Mouse (Mus musculus) embryo, embryonic 9.5 days (tissue): ENCODE data around the gene Smyd2.

ENCODE experiments used
- DNase-seq: peaks from one replicate; pipeline ENCODE4 v3.0.0-alpha.2; 2017; ENCODE audit errors: extremely low spot score

The Smyd2 gene

DNA sequence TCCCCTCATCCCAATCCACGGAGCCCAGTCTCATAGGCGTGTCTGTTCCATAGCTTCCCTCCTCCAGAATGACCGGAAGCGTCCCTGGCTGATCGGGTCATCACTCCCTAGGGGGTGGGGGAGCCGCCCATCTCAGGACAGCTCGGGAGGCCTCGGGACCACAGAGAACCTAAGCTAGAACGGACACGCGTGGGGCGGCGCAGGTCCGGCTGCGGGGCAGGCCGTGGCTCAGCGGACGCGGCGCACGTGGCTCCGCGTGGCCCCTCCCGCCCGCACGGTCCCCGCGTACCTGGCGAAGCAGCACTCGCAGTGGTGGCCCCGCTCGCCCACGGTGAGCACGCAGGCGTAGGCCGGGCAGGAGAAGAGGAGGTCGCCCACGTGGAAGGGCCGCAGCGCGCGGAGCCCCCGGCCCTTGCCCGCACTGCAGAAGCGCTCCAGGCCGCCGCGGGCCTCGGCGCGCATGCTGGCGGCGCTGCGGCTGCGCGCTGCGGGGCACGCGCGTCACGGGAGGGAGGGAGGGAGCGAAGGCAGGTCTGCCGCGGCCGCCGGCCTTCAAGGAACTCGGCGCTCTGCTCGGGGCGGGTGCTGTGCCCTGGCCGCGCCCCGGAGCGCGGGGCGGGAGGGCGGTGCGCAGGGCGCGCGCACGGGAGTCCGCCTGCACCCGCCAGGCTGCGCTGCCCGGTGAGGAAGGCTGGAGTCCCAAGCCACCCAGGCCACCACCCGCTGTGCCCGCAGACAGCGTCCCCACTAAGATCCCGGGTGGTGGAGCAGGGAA lies at the start of gene Smyd2:
Smyd2 (minus strand) TSS at position 546 of the 775 bp plus-strand sequence.
- peak; percentile 79 for DNase-seq

DNA sequence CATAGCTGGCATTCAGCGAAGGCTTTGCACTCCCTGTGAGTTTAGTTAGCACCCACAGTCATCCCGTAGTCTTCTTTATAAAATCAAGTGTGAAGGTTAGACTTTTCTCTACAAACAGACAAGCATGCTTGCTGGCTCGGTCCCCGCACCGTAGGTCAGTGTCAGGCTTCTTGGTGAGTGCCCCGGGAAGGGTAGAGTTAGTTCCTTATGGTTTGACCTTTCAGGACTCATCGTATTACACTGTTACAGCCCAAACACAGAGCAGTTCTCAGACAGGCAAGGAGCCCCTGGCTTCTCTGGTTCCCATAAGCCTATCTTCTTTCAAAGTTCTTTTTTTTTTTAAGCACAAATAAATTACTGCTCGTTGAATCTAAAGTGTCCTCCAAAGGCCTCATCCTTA lies 48.2 kb upstream of the Smyd2 start:
- no peak for DNase-seq

DNA sequence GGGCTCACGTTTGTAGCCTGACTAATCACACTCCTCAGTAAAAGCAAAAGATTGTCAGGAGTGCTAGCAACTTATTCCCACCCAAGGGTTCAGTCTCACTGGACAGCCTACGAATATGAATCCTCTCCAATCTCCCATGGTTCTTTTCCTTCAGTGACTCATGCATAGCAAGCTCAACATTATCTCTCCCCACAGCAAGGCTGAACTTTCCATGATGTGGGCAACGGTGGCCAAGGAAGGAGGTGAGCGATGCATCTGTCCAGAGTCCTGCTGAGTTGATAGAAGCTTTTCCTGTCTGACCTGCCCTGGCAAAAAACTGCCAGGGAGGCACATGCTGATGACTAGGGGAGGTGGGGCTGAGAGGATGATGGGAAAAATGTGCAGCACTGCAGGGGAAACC lies 45.9 kb upstream of the Smyd2 start:
- DNase-seq: no peak

DNA sequence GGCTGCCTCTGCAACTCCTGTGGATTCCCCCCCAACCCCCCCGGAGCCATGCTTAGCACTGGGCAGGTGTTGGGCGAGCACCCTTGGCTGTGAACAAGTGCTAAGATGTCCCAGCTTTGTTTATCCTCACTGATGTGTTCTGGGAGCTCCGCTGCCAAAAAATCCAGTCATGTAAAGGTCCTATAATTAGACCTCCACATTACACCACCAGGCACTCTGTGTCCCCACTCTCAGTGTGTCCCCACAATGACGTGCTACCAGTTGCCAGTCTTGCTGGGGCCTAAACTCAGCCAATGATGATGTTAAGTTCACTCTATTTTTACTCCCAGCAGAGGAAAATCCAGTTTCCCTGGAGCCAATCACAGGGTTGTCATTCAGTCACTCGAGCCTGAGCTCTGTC lies 38.3 kb upstream of the Smyd2 start:
- DNase-seq: no peak

DNA sequence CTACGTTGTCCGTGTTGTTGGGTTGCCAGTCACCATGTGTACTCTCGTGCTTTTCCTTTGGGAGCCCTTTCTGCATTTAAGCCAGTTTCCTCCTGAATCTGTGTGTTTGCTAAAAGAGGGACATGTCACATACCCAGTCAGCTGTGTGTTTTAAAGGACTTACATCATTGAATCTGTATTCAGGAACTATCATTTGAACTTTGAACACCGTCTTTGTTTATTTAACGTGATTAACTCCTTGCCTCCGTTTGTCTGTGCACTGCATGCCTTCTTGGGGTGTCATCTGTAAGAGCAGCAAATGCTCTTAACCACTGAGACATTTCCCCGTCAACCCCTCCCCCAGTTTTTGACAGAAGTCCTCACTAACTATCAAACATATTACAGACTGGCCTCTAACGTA lies 37.6 kb upstream of the Smyd2 start:
- DNase-seq: no peak

DNA sequence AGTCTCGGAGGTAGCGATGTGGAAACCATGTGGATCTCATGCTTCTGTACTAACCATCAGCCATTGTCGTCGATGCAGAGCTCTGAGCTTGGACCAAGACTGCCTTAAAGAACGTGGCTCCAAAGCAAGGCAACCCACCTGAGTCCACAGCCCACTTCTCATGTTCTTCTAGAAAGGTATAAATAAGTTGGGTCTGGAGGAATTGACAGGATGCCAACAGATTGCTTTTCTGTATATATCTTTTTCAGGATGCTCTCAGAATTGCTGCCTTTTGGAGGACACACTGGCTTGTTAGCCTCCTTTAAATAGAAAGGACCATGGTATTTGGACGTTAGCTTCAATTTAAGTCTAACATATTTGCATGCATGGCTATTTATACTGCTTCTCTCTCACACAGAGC lies 29.7 kb upstream of the Smyd2 start:
- no peak for DNase-seq

DNA sequence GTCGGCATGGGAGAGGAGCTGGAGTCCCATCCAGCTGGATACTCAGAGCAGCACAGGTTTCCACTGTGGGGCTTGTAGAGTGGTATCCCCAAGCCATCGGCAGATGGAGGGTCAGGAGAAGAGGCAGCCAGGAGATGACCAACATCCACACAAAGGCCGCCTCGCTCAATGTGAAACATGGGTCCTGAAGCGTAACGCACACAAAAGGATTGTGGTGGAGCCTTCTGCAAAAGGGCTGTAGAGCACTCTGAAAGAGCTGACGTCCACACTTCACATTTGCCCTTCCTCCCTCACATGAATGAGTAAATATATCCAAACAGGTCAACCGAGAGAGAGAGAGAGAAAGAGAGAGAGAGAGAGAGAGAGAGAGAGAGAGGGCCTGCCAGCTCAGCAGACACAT lies 25.2 kb upstream of the Smyd2 start:
- DNase-seq: no peak

DNA sequence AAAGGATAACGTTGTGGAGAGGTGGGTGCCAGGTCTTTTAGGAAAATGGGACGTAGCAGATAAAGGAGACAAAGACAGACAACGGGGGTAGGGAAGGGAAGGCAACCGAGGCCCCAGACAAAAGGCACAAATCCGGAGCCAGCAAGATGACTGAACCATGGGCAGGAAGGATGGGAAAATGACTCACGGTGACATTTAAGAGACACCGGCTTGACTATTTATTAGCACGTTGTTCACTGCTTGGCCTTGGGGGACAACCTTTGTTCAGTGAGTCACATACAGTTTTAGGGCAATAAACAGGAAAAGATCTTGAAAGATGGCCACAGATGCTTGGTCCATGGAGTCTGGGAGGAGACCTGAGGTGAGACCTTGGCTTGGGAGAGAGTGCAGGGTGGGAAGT lies 24.0 kb upstream of the Smyd2 start:
- DNase-seq: no peak

DNA sequence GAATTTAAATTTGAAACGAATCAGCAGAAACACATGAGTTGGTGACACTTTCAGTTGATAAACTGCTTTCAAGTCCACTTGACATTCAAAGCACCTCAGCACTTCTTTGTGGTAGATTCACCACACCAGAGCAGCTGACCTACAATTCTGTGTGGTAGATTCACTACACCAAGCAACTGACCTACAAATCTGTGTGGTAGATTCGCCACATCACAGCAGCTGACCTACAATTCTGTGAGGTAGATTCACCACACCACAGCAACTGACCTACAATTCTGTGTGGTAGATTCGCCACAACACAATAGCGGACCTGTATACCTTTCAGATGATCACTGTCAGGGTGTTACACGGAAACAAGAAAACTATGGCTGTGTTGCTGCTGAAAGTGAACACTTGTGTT lies 19.6 kb upstream of the Smyd2 start:
- no peak for DNase-seq

DNA sequence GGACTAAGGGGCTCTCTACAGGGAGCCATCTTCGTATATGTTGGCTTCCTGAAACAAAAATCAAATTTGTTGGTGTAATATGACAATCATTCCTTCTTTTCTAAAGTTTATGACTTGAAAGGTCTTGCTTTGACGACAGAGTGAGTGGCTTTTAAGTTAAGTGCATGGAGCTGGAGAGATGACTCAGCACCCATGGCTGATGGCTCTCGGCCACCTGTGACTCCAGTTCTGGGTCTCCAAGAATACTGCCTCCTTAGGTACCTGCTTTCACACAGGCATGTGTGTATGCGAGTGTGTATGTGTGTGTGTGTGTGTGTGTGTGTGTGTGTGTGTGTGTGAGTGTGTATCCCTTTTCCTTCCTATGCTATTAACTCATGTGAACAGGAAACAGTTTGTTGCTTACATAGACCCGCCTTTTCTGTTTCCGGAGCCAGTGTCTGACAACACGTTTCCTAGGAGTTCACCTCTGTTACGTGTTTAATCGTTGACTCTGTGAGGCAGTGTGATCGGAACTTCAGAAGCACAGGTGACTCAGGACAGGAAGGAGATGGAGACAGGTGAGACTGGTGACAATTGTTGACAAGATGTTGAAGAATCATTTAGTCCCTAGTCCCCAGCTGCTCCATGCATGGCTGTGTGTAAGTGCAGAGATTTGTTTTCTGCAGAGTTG lies 14.4 kb upstream of the Smyd2 start:
- DNase-seq: no peak

DNA sequence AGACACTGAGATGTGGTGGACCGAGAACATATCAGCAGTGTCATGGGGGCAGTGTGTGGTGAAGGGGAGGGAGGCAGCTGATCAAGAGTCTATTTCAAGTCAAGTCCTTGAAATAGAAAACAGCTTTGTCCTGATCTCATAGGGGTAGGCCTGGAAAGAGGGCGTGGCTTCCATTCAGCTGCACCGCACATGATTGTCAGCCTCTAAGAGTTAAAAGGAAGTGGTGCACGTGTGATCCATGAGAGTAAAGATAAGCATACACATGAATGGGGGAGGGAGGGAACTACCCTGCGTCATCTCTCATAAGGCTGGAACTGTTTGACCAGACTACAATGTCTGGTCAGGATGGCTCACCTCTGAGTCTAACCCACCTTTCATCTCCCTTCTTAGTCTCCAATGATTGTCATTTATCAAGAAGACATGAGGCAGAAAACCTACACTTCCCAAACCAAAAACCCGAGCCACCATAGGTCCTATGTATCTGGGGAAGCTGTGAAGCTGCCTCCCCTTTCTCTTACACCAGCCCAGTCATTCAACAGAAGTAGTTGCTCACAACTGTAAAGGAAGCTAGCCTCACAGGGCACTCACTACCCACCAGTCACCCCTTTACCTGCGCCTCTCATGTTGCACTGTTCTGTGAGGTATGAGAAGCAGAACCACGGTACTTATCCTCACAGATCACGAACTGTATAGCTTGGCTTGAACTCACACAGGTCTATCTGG lies 11.5 kb upstream of the Smyd2 start:
- DNase-seq: no peak

DNA sequence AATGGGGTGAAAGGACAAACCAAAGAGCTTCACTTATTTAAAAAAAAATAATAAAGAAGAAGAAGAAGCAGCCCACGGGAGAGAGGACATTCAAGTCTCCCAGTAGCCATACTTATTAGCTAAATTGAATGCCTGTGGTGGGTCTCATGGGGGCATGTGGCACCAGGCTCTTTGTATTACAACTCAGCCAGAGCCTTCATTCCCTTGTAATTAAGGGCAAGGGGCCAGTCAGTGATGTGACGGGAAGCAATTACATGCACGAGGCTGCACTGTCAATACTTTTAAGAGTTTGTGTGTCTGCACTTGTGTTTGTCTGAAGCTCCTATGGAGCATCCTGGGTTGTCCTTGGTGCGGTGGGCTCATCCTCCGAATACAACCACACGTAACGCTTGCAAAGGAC lies 10.8 kb upstream of the Smyd2 start:
- no peak for DNase-seq

DNA sequence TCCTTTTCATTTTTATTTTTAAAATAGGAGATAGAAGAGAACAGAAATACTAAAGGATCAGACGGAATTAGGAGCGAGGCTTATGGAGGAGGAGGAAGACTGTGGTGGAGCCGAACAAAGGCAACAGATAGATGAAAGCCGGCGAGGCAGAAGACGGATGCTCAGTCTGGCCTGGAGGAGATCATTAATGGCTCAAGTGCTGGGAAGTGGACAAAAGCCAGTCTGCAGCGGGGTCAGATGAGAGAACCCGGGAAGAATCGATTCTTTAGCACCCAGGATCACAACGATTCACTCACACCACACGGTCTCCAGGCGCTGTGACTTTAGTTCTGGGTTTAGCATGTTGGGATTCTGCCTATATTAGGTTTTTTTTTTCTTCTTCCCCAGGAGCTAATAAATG lies 10.0 kb upstream of the Smyd2 start:
- no peak for DNase-seq

DNA sequence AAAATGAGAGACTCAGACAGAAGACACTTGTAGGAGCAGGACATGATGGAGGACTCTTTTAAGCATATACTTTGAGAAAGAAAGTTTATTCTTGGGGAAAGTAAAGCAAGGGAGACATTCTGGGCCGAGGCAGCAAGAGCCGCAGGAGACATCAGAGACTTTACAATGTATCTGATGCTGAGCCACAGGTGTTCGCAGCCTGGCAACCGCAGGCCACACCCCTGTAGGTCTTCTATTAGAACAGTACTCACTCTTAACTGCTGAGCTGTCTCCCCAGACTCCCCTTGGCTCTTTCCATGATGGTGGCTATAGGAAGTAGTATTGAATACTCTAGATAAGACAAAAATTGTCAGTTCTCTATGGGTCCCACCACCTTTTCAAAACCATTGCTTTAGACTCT lies 7.7 kb upstream of the Smyd2 start:
- no peak for DNase-seq

DNA sequence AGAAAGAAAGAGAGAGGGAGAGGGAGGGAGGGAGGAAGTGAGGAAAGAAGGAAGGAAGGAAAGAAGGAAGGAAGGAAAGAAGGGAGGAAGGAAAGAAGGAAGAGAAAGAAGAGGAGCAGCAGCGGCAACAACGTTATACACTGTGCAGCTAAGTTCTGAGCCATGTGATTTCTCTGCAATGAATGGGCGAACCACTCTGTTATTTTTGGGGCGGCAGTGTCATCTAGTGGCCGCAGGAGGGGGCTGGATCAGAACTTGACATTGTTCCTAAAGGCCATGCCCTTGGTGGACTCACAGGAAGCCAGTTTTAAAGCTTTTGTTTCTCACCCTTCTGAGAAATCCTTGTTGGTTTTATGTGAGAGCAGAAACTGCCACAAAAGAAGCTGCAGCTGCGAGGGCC lies 5.5 kb upstream of the Smyd2 start:
- DNase-seq: peak; percentile 68

DNA sequence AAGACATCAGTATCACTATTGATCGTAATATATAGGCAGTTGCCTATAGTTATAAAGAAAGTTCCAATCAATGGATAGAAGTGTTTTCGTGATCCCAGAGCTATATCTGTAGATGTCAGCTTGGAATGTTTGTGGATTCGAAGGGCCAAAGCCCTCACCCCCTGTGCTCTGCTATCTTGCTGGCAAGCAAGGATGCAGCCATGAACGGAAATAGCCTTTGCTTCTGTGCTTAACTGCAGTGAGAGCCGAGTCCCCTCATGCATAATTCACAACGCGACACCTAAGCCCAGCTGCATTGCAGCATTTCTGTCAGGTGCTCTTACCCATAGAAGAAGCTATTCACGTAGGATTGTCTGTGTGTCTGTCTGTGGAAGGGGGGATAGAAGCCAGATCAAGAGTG lies 4.1 kb upstream of the Smyd2 start:
- DNase-seq: no peak

DNA sequence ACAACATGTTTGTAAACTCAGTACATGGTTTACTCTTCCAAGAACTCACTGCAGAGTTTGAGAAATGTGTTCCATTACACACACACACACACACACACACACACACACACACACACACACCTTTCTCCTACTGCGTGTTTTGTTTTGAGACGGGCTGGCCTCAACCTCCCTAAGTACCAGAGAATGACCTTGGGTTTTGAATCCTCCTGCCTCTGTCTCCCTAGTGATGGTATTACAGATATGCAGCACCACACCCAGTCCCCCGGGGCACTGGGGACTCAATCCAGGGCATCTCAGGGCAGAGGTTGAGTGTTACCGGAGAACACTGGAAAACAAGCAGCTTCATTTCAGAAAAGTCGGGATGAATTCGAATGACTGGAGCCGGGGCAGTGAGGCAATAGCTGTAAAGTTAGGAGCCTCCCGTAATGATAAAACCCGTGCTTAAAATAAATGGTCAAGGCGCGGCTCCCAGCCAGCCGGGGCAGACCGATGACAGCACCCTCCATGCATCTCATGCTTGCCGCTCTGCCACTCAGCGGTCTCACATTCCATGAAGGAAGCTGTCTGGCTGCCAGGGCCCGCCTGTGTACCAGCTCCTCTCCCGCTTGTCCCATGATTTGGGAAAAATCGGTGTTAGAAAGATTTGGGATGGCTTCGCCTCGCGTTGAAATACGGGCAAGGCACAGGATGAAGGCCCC lies 1.9 kb upstream of the Smyd2 start:
- DNase-seq: no peak

DNA sequence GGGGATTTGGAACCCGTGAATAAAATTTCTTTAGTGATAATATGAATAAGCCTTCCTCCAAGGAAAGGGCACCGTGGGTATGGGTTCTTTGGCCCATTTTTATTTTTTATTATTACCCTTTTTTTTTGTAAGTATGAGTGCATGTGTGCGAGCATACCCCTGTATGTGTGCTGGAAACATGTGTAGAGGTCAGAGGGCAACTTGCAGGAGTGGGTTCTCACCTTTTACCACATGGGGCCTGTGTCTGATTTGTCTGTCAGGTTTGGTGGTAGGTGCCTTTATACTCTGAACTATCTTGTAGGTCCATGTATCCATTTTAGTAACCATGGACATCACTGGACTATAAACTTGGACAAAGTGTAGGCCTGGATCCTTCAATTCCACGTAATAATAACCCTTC lies 994 bp upstream of the Smyd2 start:
- no peak for DNase-seq

DNA sequence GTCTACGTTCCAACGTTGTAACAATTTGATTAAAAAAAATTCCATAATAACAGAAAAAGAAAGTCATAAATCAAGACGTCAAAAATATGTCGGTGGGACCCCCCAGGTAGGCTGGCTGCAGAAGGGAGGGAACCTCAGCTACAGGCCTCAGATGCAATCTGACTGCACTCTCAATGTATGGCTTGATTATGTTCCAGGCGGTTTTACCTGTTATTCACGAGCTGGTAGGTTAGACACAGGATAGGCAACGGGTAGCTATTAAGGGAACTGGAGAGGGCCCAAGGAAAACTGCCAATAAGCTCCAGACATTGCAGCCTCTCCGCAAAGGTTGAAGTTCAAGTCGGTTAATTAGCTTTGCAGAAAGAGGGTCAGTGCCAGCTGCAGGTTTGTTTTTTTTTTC lies 558 bp upstream of the Smyd2 start:
- no peak for DNase-seq

DNA sequence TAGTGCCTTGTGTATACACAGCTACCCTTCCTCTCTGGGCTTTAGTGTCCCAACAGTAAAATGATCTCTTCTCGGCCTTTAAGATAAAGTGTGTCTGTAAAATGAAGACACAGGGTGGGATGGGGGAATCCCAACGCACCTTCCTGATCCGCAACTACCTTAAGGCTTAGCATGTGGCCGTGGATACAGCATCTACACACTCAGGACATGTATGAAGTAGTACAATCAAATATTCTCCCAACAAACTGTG lies 670 bp downstream of the Smyd2 start:
- peak; percentile 63 for DNase-seq

DNA sequence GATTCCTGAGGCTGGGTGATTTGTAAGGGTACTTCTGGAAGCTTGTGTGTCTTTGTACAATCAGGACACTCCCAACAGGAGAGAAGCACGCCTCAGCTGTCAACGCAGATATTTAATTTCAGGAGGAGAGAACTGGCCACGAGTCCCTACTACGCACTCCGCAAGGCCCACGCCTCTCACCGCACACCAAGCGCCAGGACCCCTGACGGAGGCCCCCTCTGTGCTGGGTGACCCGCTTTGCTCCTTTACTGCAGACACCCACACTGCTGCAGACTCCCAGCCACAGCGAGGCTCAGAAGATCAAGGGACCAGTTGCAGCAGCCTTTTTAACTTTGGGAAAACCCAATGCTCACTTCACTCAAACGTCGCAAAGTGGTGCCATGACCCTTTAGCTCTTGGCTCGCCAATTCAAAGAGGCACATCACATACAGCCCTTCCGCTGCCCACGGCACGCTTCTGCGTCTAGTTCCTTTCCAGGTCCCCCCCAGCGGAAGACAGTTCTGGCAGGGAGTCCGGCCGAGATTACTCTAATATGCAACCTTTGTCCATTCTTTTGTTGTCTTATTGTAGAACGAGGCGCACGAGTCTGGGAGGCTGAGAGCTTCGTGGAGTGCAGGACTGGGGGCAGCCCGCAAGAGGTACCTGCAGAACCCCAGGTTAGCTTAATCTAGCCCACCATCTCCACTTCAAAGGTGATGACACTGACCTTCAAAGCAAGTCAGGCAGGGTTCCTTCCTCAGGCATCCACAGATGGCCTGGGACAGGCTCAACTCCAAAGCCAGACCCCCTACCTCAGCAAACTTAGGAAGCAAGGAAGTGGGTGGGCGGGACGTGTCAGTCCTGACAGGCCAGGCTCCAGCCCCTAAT lies 1.2 kb downstream of the Smyd2 start:
- no peak for DNase-seq

DNA sequence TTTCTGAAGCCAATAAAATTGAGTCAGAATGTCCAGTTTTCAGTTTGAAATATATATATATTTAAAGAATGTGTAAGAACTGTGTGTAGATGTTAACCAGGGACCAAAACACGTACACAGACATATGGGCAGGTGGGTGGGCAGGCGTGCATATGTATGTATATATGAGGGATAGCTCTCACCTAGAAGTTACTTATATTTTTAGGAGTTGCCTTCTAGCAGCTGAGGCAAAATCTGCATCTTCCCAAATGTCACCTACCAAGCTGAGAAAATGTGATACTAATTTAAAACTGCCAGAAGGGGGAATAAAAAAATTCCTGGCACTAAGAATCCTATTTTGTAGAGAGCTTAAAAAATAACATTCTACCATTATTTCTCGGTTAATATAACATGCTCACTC lies 2.4 kb downstream of the Smyd2 start:
- DNase-seq: no peak
